Mouse (Mus musculus) hindbrain, embryonic 15.5 days (tissue): ENCODE results near the gene Fam71a. TPM values are rescaled to one million over a fixed set of nuclear protein-coding genes. Genes with fewer than 3 reads are reported as not detected.

Experiments
- ATAC-seq: fragments of 200-750 bp; cut with Nextera tagmentation; 2 replicates; pipeline ENCODE4 v1.8.0; 2017; ENCODE audit warnings: low read depth, moderate number of reproducible peaks, moderate TSS enrichment; ENCODE audit not compliant: low FRiP score
- H3K27ac ChIP-seq: fragments of 300-500 bp; sonication (generic); replicated peaks from 2 replicates; pipeline ENCODE4 v1.5.1; 2015; ENCODE audit warnings: mild to moderate bottlenecking, inconsistent platforms
- H3K27me3 ChIP-seq: fragments of 300-500 bp; sonication (generic); 2 replicates; pipeline ENCODE4 v1.6.1; 2015; ENCODE audit warnings: control low read depth, inconsistent platforms
- H3K36me3 ChIP-seq: fragments of 300-500 bp; sonication (generic); 2 replicates; pipeline ENCODE4 v1.6.1; 2015; ENCODE audit warnings: control low read depth, inconsistent platforms
- H3K4me1 ChIP-seq: fragments of 300-500 bp; sonication (generic); replicated peaks from 2 replicates; pipeline ENCODE4 v1.6.1; 2015; ENCODE audit warnings: control low read depth, inconsistent platforms
- H3K4me2 ChIP-seq: fragments of 300-500 bp; sonication (generic); 2 replicates; pipeline ENCODE4 v1.6.1; 2015; ENCODE audit warnings: moderate library complexity, mild to moderate bottlenecking, inconsistent platforms
- H3K4me3 ChIP-seq: fragments of 300-500 bp; sonication (generic); 2 replicates; pipeline ENCODE4 v1.5.1; 2015; ENCODE audit warnings: mild to moderate bottlenecking, inconsistent platforms
- H3K9ac ChIP-seq: fragments of 300-500 bp; sonication (generic); 2 replicates; pipeline ENCODE4 v1.6.1; 2015; ENCODE audit warnings: inconsistent platforms
- H3K9me3 ChIP-seq: fragments of 300-500 bp; sonication (generic); 2 replicates; pipeline ENCODE4 v1.6.1; 2016; ENCODE audit warnings: control low read depth, inconsistent platforms
- WGBS: fragments of 180-500 bp; shearing (Covaris S2); methylation state at CpG from one replicate; pipeline ENCODE4 v1.1.7; 2015; 5-methylcytosine and 5-hydroxymethylcytosine counted together
- polyA plus RNA-seq: library from polyadenylated mRNA; unstranded; fragments of >200 nt; fragmentation: Nextera tagmentation; extraction: Ambion mirVana; gene quantifications from 2 replicates; pipeline ENCODE4 v1.2.1, GENCODE M21; 2015

Gene Fam71a
- polyA plus RNA-seq, result not detected in 2 replicates

GRCm38 (mm10) chr1:191164717-191165116 is at the start of gene Fam71a:
Fam71a (minus strand) TSS chr1:191164817.
- Histone ChIP-seq H3K9me3 (no peaks in the 10 kb centered on the region), H3K27me3 (no peaks in the 10 kb centered on the region), H3K9ac (no peak within 1 kb of the TSS), H3K27ac (no peak within 1 kb of the TSS), H3K4me1 (no peaks in the 10 kb centered on the region), H3K36me3 (no peaks in the 10 kb centered on the region), H3K4me2 (no peak within 1 kb of the TSS), H3K4me3 (no peak within 1 kb of the TSS)
- WGBS, result 88% methylated on average over 3 of the region's 3 CpGs
- ATAC-seq, result no peak

- ATAC-seq, result no peak
- no peak overlapping the region for H3K9ac ChIP-seq
- WGBS, result 55% methylated on average over 2 of the region's 2 CpGs
- no peaks in the 10 kb centered on the region for H3K4me1 ChIP-seq
- H3K9me3 ChIP-seq, result no peaks in the 10 kb centered on the region
- no peaks in the 10 kb centered on the region for H3K36me3 ChIP-seq
- 0 out of 2 replicates have a peak, but pooled peaks cover 4% of the 10 kb centered on the region for H3K27me3 ChIP-seq
- H3K4me3 ChIP-seq, result no peak overlapping the region
- no peak overlapping the region for H3K4me2 ChIP-seq
- no peak overlapping the region for H3K27ac ChIP-seq
Observed at GRCm38 (mm10) chr1:191211096-191211495, 46.5 kb upstream of the Fam71a start.

GRCm38 (mm10) chr1:191205791-191206190 is 41.2 kb upstream of the Fam71a start:
- Histone ChIP-seq H3K4me3 (no peak overlapping the region), H3K4me2 (no peak overlapping the region), H3K4me1 (no peaks in the 10 kb centered on the region), H3K27me3 (0 out of 2 replicates have a peak, but pooled peaks cover 4% of the 10 kb centered on the region), H3K9me3 (no peaks in the 10 kb centered on the region), H3K9ac (no peak overlapping the region), H3K36me3 (no peaks in the 10 kb centered on the region), H3K27ac (no peak overlapping the region)
- ATAC-seq, result no peak
- 87% methylated on average over 5 of the region's 5 CpGs for WGBS

GRCm38 (mm10) chr1:191204876-191205275 is 40.3 kb upstream of the Fam71a start:
- no peaks in the 10 kb centered on the region for H3K36me3 ChIP-seq
- no peak for ATAC-seq
- no peaks in the 10 kb centered on the region for H3K9me3 ChIP-seq
- no peaks in the 10 kb centered on the region for H3K4me1 ChIP-seq
- no peak overlapping the region for H3K4me2 ChIP-seq
- H3K9ac ChIP-seq, result no peak overlapping the region
- H3K4me3 ChIP-seq, result no peak overlapping the region
- H3K27me3 ChIP-seq, result 0 out of 2 replicates have a peak, but pooled peaks cover 4% of the 10 kb centered on the region
- no peak overlapping the region for H3K27ac ChIP-seq
- 84% methylated on average over 5 of the region's 5 CpGs for WGBS

GRCm38 (mm10) chr1:191203496-191203895 is 38.9 kb upstream of the Fam71a start:
- ATAC-seq, result no peak
- 0 out of 2 replicates have a peak, but pooled peaks cover 4% of the 10 kb centered on the region for H3K27me3 ChIP-seq
- H3K9ac ChIP-seq, result no peak overlapping the region
- no peak overlapping the region for H3K4me2 ChIP-seq
- no peak overlapping the region for H3K4me3 ChIP-seq
- no peaks in the 10 kb centered on the region for H3K9me3 ChIP-seq
- 58% methylated on average over 2 of the region's 2 CpGs for WGBS
- no peaks in the 10 kb centered on the region for H3K36me3 ChIP-seq
- H3K4me1 ChIP-seq, result no peaks in the 10 kb centered on the region
- H3K27ac ChIP-seq, result no peak overlapping the region

GRCm38 (mm10) chr1:191202208-191202952 is 37.8 kb upstream of the Fam71a start:
- WGBS, result 89% methylated on average over 11 of the region's 11 CpGs
- no peak overlapping the region for H3K4me2 ChIP-seq

GRCm38 (mm10) chr1:191200816-191201602 is 36.4 kb upstream of the Fam71a start:
- Histone ChIP-seq H3K4me3 (no peak overlapping the region), H3K36me3 (no peaks in the 10 kb centered on the region), H3K27me3 (no peaks in the 10 kb centered on the region), H3K9me3 (no peaks in the 10 kb centered on the region), H3K4me1 (no peaks in the 10 kb centered on the region), H3K27ac (no peak overlapping the region), H3K4me2 (no peak overlapping the region), H3K9ac (no peak overlapping the region)
- WGBS, result 90% methylated on average over 9 of the region's 9 CpGs
- no peak for ATAC-seq

More at GRCm38 (mm10) chr1:191202208-191202952, 37.8 kb upstream of the Fam71a start:
- Histone ChIP-seq H3K27ac (no peak overlapping the region), H3K4me3 (no peak overlapping the region), H3K27me3 (0 out of 2 replicates have a peak, but pooled peaks cover 4% of the 10 kb centered on the region), H3K9me3 (no peaks in the 10 kb centered on the region), H3K9ac (no peak overlapping the region), H3K36me3 (no peaks in the 10 kb centered on the region), H3K4me1 (no peaks in the 10 kb centered on the region)
- ATAC-seq, result no peak

- no peaks in the 10 kb centered on the region for H3K27me3 ChIP-seq
- no peak overlapping the region for H3K4me3 ChIP-seq
- 77% methylated on average over 7 of the region's 7 CpGs for WGBS
- H3K9ac ChIP-seq, result no peak overlapping the region
- H3K4me1 ChIP-seq, result no peaks in the 10 kb centered on the region
- H3K4me2 ChIP-seq, result no peak overlapping the region
- H3K36me3 ChIP-seq, result no peaks in the 10 kb centered on the region
- no peak overlapping the region for H3K27ac ChIP-seq
- ATAC-seq, result no peak
- H3K9me3 ChIP-seq, result no peaks in the 10 kb centered on the region
Observed at GRCm38 (mm10) chr1:191197916-191198315, 33.3 kb upstream of the Fam71a start.

GRCm38 (mm10) chr1:191196016-191196415 is 31.4 kb upstream of the Fam71a start:
- 89% methylated on average over 6 of the region's 6 CpGs for WGBS

GRCm38 (mm10) chr1:191193657-191194424 is 29.2 kb upstream of the Fam71a start:
- Histone ChIP-seq H3K4me2 (no peak overlapping the region), H3K36me3 (no peaks in the 10 kb centered on the region), H3K27me3 (no peaks in the 10 kb centered on the region), H3K9ac (no peak overlapping the region), H3K27ac (no peak overlapping the region), H3K4me1 (no peaks in the 10 kb centered on the region), H3K4me3 (no peak overlapping the region), H3K9me3 (no peaks in the 10 kb centered on the region)
- ATAC-seq, result no peak
- 54% methylated on average over 14 of the region's 14 CpGs for WGBS

More at GRCm38 (mm10) chr1:191196016-191196415, 31.4 kb upstream of the Fam71a start:
- no peaks in the 10 kb centered on the region for H3K27me3 ChIP-seq
- no peak overlapping the region for H3K4me2 ChIP-seq
- H3K36me3 ChIP-seq, result no peaks in the 10 kb centered on the region
- no peak overlapping the region for H3K4me3 ChIP-seq
- no peaks in the 10 kb centered on the region for H3K9me3 ChIP-seq
- no peaks in the 10 kb centered on the region for H3K4me1 ChIP-seq
- ATAC-seq, result no peak
- H3K9ac ChIP-seq, result no peak overlapping the region
- H3K27ac ChIP-seq, result no peak overlapping the region

- Histone ChIP-seq H3K9me3 (no peaks in the 10 kb centered on the region), H3K4me3 (no peak overlapping the region)
- no peak for ATAC-seq
Observed at GRCm38 (mm10) chr1:191192751-191193150, 28.1 kb upstream of the Fam71a start.

More at GRCm38 (mm10) chr1:191192751-191193150, 28.1 kb upstream of the Fam71a start:
- Histone ChIP-seq H3K9ac (no peak overlapping the region), H3K27ac (no peak overlapping the region), H3K4me1 (no peaks in the 10 kb centered on the region), H3K4me2 (no peak overlapping the region), H3K36me3 (no peaks in the 10 kb centered on the region), H3K27me3 (peaks cover 9% of the 10 kb centered on the region)
- WGBS, result 88% methylated on average over 6 of the region's 6 CpGs
